In the genomic region with DNA sequence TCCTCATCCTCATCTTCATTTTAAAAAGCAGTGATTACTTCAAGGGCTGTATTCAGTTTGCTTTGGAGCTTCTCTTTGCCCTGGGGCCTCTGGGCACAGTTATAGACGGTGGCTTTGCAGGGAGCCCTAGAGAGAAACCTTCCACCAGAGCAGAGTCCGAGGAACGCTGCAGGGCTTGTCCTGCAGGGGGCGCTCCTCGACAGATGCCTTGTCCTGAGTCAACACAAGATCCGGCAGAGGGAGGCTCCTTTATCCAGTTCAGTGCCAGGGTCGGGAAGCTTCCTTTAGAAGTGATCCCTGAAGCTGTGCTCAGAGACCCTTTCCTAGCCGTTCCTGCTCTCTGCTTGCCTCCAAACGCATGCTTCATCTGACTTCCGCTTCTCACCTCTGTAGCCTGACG, we compare ENCODE assay signal across 10 mouse cellular contexts. TPM values are rescaled to one million over a fixed set of nuclear protein-coding genes. Genes with fewer than 3 reads are reported as not detected.
DNase-seq lines count a peak whose midpoint lies in the region; ATAC-seq and TF ChIP-seq lines count a peak whose summit lies in the region.
"Had no signal": no experiment of that assay in that cellular context is flagged by ENCODE, and none has a peak within 500 bp of the region (broad histone marks: within the 10 kb centered on the region; RNA-seq: fewer than 3 reads in every experiment).

No protein-coding gene starts in this region.

- 0 out of 2 replicates have a peak, but pooled peaks cover 3% of the 10 kb centered on the region for H3K36me3 ChIP-seq in midbrain, embryonic 10.5 days
- H3K36me3 ChIP-seq in midbrain, embryonic 16.5 days (ENCODE audit: control insufficient read depth, insufficient read depth, low read length), result no peaks in the 10 kb centered on the region
- no peaks in the 10 kb centered on the region; the same call in 1 of the 2 replicates for H3K36me3 ChIP-seq in intestine, embryonic 16.5 days (ENCODE audit: control insufficient read depth, insufficient read depth, low read length)

- H3K4me3 ChIP-seq in midbrain, embryonic 10.5 days, result no peak overlapping the region
- H3K4me3 ChIP-seq in midbrain, embryonic 16.5 days (ENCODE audit: low read depth, low read length), result no peak overlapping the region
- no peak overlapping the region for H3K4me3 ChIP-seq in cortical plate, adult 2 months (ENCODE audit: insufficient read depth, low read length)
- H3K4me3 ChIP-seq in intestine, embryonic 16.5 days (ENCODE audit: low read length), result no peak overlapping the region

- TF ChIP-seq POLR2A in cortical plate, adult 2 months (IDR thresholded peaks at IDR 0.05; ENCODE audit: extremely low read depth, insufficient read depth, low read length), result no peak

- no peak overlapping the region for H3K27ac ChIP-seq in midbrain, embryonic 10.5 days (replicated peaks)
- H3K27ac ChIP-seq in midbrain, embryonic 16.5 days (ENCODE audit: low read length), result no peak overlapping the region
- H3K27ac ChIP-seq in cortical plate, adult 2 months (ENCODE audit: insufficient read depth, low read length), result no peak overlapping the region
- no peak overlapping the region for H3K27ac ChIP-seq in intestine, embryonic 16.5 days (ENCODE audit: low read length)

- intact Hi-C loops in gastrocnemius, postnatal 14 days (cut with DNase I; ENCODE audit: low total_unique reads), result no loop called here
- intact Hi-C loops in left cerebral cortex, postnatal 36 days (cut with DNase I), result no loop called here

- H3K27me3 ChIP-seq in midbrain, embryonic 10.5 days (ENCODE audit: low read depth, poor library complexity, severe bottlenecking), result peaks cover 81% of the 10 kb centered on the region
- H3K27me3 ChIP-seq in midbrain, embryonic 16.5 days (ENCODE audit: control insufficient read depth, insufficient read depth, low read depth, low read length), result peaks cover 30% of the 10 kb centered on the region
- H3K27me3 ChIP-seq in intestine, embryonic 16.5 days (replicated peaks; ENCODE audit: control insufficient read depth, insufficient read depth, low read length), result peaks cover 7% of the 10 kb centered on the region

- TF ChIP-seq CTCF in cortical plate, adult 2 months (IDR thresholded peaks at IDR 0.05; ENCODE audit: extremely low read depth, insufficient read depth, low read length), result peak; percentile 76

- H3K9ac ChIP-seq in midbrain, embryonic 16.5 days (ENCODE audit: low read depth, low read length), result no peak overlapping the region
- H3K9ac ChIP-seq in intestine, embryonic 16.5 days (ENCODE audit: low read depth, low read length), result no peak overlapping the region

- DNase-seq in midbrain, embryonic 10.5 days (ENCODE audit: low spot score), result peak; percentile 84
- peak; percentile 84 for DNase-seq in gastrocnemius, postnatal 14 days
- peak; percentile 73 to 75 for DNase-seq in left cerebral cortex, postnatal 36 days (ENCODE audit: low spot score in 2 of 2)
- DNase-seq in naive thymus-derived CD4-positive, alpha-beta T cell, adult 2 months (ENCODE audit: low read depth), result peak; percentile 1
- DNase-seq in testis, postnatal 10 days (ENCODE audit: low spot score), result peak; percentile 93

- H3K4me1 ChIP-seq in midbrain, embryonic 10.5 days, result peaks cover 39% of the 10 kb centered on the region
- H3K4me1 ChIP-seq in midbrain, embryonic 16.5 days (ENCODE audit: control insufficient read depth, insufficient read depth, low read length), result peaks cover 7% of the 10 kb centered on the region
- no peaks in the 10 kb centered on the region for H3K4me1 ChIP-seq in cortical plate, adult 2 months (ENCODE audit: control insufficient read depth, insufficient read depth, low read length)
- H3K4me1 ChIP-seq in intestine, embryonic 16.5 days (ENCODE audit: control insufficient read depth, insufficient read depth, low read length), result no peaks in the 10 kb centered on the region; the same call in none of the 2 replicates

- no peak for ATAC-seq in midbrain, embryonic 16.5 days
- peak; percentile 68 for ATAC-seq in intestine, embryonic 16.5 days

- no peaks in the 10 kb centered on the region for H3K9me3 ChIP-seq in midbrain, embryonic 10.5 days (replicated peaks)
- H3K9me3 ChIP-seq in midbrain, embryonic 16.5 days (replicated peaks; ENCODE audit: control insufficient read depth, low read length, poor library complexity, severe bottlenecking), result no peaks in the 10 kb centered on the region
- no peaks in the 10 kb centered on the region for H3K9me3 ChIP-seq in intestine, embryonic 16.5 days (ENCODE audit: control insufficient read depth, low read length)

- WGBS in midbrain, embryonic 10.5 days, result 17% methylated on average over 11 of the region's 11 CpGs
- WGBS in midbrain, embryonic 16.5 days, result 10% methylated on average over 11 of the region's 11 CpGs
- whole genome bisulfite sequencing in intestine, embryonic 16.5 days, result 18% methylated on average over 11 of the region's 11 CpGs

- H3K4me2 ChIP-seq in midbrain, embryonic 16.5 days (ENCODE audit: low read length), result no peak overlapping the region
- no peak overlapping the region for H3K4me2 ChIP-seq in intestine, embryonic 16.5 days (ENCODE audit: low read depth, low read length)

RNA-seq across cellular contexts. Expression of a gene that starts 5.5 kb away (rescaled TPM):
- polyA plus RNA-seq in midbrain, embryonic 10.5 days (2016; fragmentation: Nextera tagmentation; extraction: Ambion mirVana), result 59.9 and 72.6 TPM in 2 replicates
- polyA plus RNA-seq in midbrain, embryonic 16.5 days (2015; fragmentation: Nextera tagmentation; extraction: Ambion mirVana), result 51.5 and 52.0 TPM in 2 replicates
- polyA plus RNA-seq in cortical plate, adult 2 months (2012; rRNA removed), result 69.1 and 70.0 TPM in 2 replicates
- 10 to 100 TPM; 61.6 to 71.2 TPM for total RNA-seq in gastrocnemius, postnatal 14 days (2021)
- polyA plus RNA-seq in intestine, embryonic 16.5 days (2015; fragmentation: Nextera tagmentation; extraction: Ambion mirVana), result 116 and 120 TPM in 2 replicates
- 10 to 100 TPM; 46.5 to 49.7 TPM for total RNA-seq in left cerebral cortex, postnatal 36 days (2021)
- total RNA-seq: MEL; neutrophil, adult 5-6 weeks had no signal

Comparison
In these comparisons a context has a peak if more than half of its experiments do, and no peak if none do; other contexts are left out.
1. DNase-seq: peak in every context shown above with its lines; median percentile 93 in testis, postnatal 10 days; 84 in midbrain, embryonic 10.5 days; 84 in gastrocnemius, postnatal 14 days; 74 in left cerebral cortex, postnatal 36 days; 1 in naive thymus-derived CD4-positive, alpha-beta T cell, adult 2 months.